Mouse (Mus musculus) bone marrow macrophage, adult 2 months (primary cell): ENCODE results near the gene Fth1.

Source experiments
- CTCF ChIP-seq: IDR thresholded peaks from 2 replicates; pipeline ENCODE4 v1.5.1; 2012; ENCODE audit warnings: low read depth, mild to moderate bottlenecking, low read length, moderate library complexity
- POLR2A ChIP-seq: IDR thresholded peaks from 2 replicates; pipeline ENCODE4 v1.6.1; 2012; ENCODE audit warnings: mild to moderate bottlenecking, low read depth, low read length, borderline replicate concordance

DNA sequence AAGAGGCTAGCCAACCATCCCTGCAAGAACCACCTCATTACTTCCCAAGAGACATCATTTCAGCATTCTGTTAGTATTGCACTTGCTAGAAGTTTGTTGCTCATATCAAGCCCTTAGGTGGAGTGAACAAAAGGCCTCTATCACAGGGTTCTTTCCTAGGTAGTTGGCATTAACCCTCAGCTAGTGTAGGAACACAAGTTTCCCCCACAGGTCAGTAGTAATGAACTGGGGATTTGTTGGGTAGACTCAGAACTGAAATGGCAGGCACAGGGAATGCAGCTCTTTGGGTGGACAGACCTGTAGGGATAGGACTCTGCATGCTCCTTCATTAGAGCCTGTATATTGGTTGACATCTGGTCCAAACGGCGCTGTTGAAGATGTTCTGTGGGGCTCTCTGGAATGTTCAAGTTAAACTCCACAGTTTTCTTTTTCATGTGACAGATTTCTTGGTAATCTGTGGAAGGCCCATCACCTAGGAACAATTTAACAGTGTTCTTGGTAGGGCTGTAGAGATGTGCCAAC is 5.6 kb downstream of the Fth1 start:
- TF ChIP-seq POLR2A (no peak), CTCF (no peak)
